Mouse (Mus musculus): ENCODE results near the gene Pla2g4c.

Pla2g4c gene

GRCm38 (mm10) chr7:13380588-13380987, 56.1 kb downstream of the Pla2g4c start:
- no peak for DNase-seq (ENCODE audit: low spot score in 2 of 2)

DNA sequence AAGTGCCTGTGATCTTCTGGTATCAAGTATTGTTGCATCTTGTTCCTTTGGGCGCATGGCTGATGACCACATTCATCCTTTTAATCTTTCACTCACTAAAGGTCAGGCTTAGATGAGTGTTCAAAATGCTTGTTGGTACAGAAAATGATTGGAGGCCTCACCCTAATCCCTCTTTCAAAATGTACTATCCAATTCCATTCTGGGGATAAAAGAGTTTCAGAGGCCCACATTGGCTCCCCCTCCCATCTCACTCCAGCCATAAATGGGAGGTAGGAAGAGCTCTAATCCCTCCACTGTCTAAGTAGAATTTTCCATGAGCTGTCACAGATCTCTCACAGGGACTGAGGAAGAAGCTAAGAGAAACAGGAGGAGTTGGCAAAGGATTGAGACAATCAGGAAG, 73.4 kb downstream of the Pla2g4c start, which contains the start of gene Cabp5:
Gene Cabp5 (plus strand): TSS at position 301 of the 400 bp plus-strand sequence.
- no peak for DNase-seq (ENCODE audit: low spot score in 2 of 2)

Measured in urinary bladder, postnatal 4 days (tissue).